ENCODE assay signal across 16 mouse cellular contexts in the genomic region with DNA sequence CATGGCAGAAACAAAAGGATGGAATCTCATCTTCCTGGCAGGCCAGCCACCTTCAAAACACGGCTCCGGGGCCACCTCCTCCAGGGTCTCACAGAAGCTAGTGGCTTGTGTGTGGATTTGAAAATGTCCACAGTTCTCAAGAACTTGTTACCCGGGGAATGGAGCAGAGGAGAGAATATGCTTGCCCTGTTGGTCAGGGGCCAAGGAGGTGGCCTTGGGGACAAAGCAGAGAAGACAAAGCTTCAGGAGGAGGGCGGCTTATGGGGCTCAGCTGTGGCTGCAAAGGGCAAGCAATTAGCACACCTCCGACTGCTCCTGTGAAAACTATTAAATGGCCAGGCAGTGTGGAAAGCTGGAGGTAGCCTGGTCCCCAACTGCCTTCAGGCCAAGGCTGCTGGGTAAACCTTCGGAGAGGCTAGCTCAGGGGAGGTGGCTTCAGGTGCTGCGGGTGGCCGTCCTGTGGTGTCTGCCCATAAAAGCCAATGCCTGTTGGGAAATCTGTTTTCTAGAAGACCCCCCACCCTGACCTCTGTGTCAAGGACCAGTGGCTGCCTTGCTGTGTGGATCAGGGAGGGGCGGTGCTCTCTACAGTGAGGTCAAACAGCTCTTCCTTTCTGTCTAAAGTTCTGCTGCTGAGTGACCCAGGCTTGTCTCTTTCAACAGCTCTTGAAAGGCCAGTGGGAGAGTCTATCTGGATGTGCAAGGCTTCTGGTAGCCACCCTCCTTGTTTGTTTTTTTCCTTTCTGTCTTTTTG. TPM values are rescaled to one million over a fixed set of nuclear protein-coding genes. Genes with fewer than 3 reads are reported as not detected.
DNase-seq lines count a peak whose midpoint lies in the region; ATAC-seq lines count a peak whose summit lies in the region.
"Had no signal": no experiment of that assay in that cellular context is flagged by ENCODE, and none has a peak within 500 bp of the region (broad histone marks: within the 10 kb centered on the region; RNA-seq: fewer than 3 reads in every experiment).

No protein-coding gene starts in this region.

- no peaks in the 10 kb centered on the region for H3K9me3 ChIP-seq in hindbrain, embryonic 11.5 days (ENCODE audit: control insufficient read depth, low read length)
- no peaks in the 10 kb centered on the region for H3K9me3 ChIP-seq in hindbrain, embryonic 16.5 days (ENCODE audit: control insufficient read depth, low read length)
- H3K9me3 ChIP-seq in limb, embryonic 10.5 days (replicated peaks), result no peaks in the 10 kb centered on the region
- H3K9me3 ChIP-seq: hindbrain, embryonic 12.5 days; liver, embryonic 15.5 days; stomach, embryonic 15.5 days had no signal

- no peak overlapping the region for H3K9ac ChIP-seq in hindbrain, embryonic 11.5 days (ENCODE audit: low read depth, low read length)
- H3K9ac ChIP-seq in hindbrain, embryonic 16.5 days (ENCODE audit: low read depth, low read length), result no peak overlapping the region
- H3K9ac ChIP-seq: hindbrain, embryonic 12.5 days; liver, embryonic 15.5 days; stomach, embryonic 15.5 days had no signal

- H3K27ac ChIP-seq in hindbrain, embryonic 11.5 days (ENCODE audit: low read depth, low read length), result 0 out of 2 replicates have a peak overlapping the region, but pooled peaks have one; percentile 7
- H3K27ac ChIP-seq in hindbrain, embryonic 16.5 days (ENCODE audit: low read depth, low read length), result no peak overlapping the region
- H3K27ac ChIP-seq in limb, embryonic 10.5 days, result peak overlapping the region; percentile 76
- H3K27ac ChIP-seq: liver, embryonic 15.5 days; stomach, embryonic 15.5 days had no signal

- 0 out of 2 replicates have a peak, but pooled peaks cover 4% of the 10 kb centered on the region for H3K4me1 ChIP-seq in hindbrain, embryonic 11.5 days (replicated peaks; ENCODE audit: control insufficient read depth, insufficient read depth, low read length)
- peaks cover 7% of the 10 kb centered on the region for H3K4me1 ChIP-seq in hindbrain, embryonic 16.5 days (ENCODE audit: control insufficient read depth, insufficient read depth, low read depth, low read length)
- H3K4me1 ChIP-seq in limb, embryonic 10.5 days, result peaks cover 55% of the 10 kb centered on the region

- ATAC-seq in hindbrain, embryonic 11.5 days (ENCODE audit: low FRiP score), result no peak
- no peak for ATAC-seq in hindbrain, embryonic 16.5 days
- ATAC-seq: intestine, postnatal 0 days had no signal

- H3K36me3 ChIP-seq in hindbrain, embryonic 11.5 days (ENCODE audit: control insufficient read depth, insufficient read depth, low read length), result no peaks in the 10 kb centered on the region
- H3K36me3 ChIP-seq in hindbrain, embryonic 16.5 days (ENCODE audit: control insufficient read depth, insufficient read depth, low read length), result no peaks in the 10 kb centered on the region
- peaks cover 4% of the 10 kb centered on the region; the same call in 1 of the 2 replicates for H3K36me3 ChIP-seq in limb, embryonic 10.5 days
- H3K36me3 ChIP-seq: hindbrain, embryonic 12.5 days; liver, embryonic 15.5 days; stomach, embryonic 15.5 days had no signal

- no peak overlapping the region for H3K4me2 ChIP-seq in hindbrain, embryonic 11.5 days (replicated peaks; ENCODE audit: low read depth, low read length)
- H3K4me2 ChIP-seq in hindbrain, embryonic 16.5 days (ENCODE audit: low read length), result no peak overlapping the region
- H3K4me2 ChIP-seq: hindbrain, embryonic 12.5 days; liver, embryonic 15.5 days; stomach, embryonic 15.5 days had no signal

- 47% methylated on average over 9 of the region's 9 CpGs for WGBS in hindbrain, embryonic 11.5 days
- 55% methylated on average over 9 of the region's 9 CpGs for WGBS in hindbrain, embryonic 16.5 days
- 66% methylated on average over 9 of the region's 9 CpGs for WGBS in limb, embryonic 10.5 days

- peak; percentile 48 to 73 for DNase-seq in adrenal gland, adult (ENCODE audit: inconsistent age in 2 of 2, low spot score in 1 of 2)
- no peak for DNase-seq in adrenal gland, adult 8-10 months
- peak; percentile 24 for DNase-seq in hindbrain, embryonic 11.5 days (ENCODE audit: low spot score)
- DNase-seq in NIH3T3 (ENCODE audit: low read depth), result peak; percentile 41
- DNase-seq in limb, embryonic 10.5 days (ENCODE audit: low spot score), result no peak
- no peak for DNase-seq in embryo, embryonic 9.5 days (ENCODE audit: extremely low spot score)
- DNase-seq in spleen, postnatal 10 days (ENCODE audit: low spot score in 2 of 2), result no peak
- DNase-seq: cerebellum, adult 9-11 months; kidney, postnatal 10 days; right cerebral cortex, postnatal 4 days; thymus, postnatal 14 days had no signal

- no peaks in the 10 kb centered on the region for H3K27me3 ChIP-seq in hindbrain, embryonic 11.5 days (ENCODE audit: control insufficient read depth, insufficient read depth, low read length)
- no peaks in the 10 kb centered on the region; the same call in 1 of the 2 replicates for H3K27me3 ChIP-seq in hindbrain, embryonic 16.5 days (replicated peaks; ENCODE audit: control insufficient read depth, insufficient read depth, low read length)
- H3K27me3 ChIP-seq in limb, embryonic 10.5 days (ENCODE audit: low read depth, poor library complexity, severe bottlenecking), result no peaks in the 10 kb centered on the region
- H3K27me3 ChIP-seq: liver, embryonic 15.5 days; stomach, embryonic 15.5 days had no signal

- H3K4me3 ChIP-seq in hindbrain, embryonic 11.5 days (ENCODE audit: low read depth, low read length), result no peak overlapping the region
- H3K4me3 ChIP-seq in hindbrain, embryonic 16.5 days (ENCODE audit: low read length), result no peak overlapping the region
- no peak overlapping the region for H3K4me3 ChIP-seq in limb, embryonic 10.5 days
- H3K4me3 ChIP-seq: hindbrain, embryonic 12.5 days; liver, embryonic 15.5 days; stomach, embryonic 15.5 days had no signal

RNA-seq across cellular contexts. Expression of gene Parvb, which starts 26.9 kb away (rescaled TPM):
- 10 to 100 TPM; 16.3 to 21.4 (median 19.9) TPM for total RNA-seq in adrenal gland, adult 8-10 months (2022)
- 9.4 and 9.5 TPM in 2 replicates for polyA plus RNA-seq in hindbrain, embryonic 11.5 days (2014; fragmentation: Nextera tagmentation; extraction: Ambion mirVana)
- 4.3 and 4.8 TPM in 2 replicates for polyA plus RNA-seq in hindbrain, embryonic 16.5 days (2015; fragmentation: Nextera tagmentation; extraction: Ambion mirVana)
- polyA plus RNA-seq in limb, embryonic 10.5 days (2016; fragmentation: Nextera tagmentation; extraction: Ambion mirVana), result 9.0 and 11.0 TPM in 2 replicates

Comparison
In these comparisons a context has a peak if more than half of its experiments do, and no peak if none do; other contexts are left out.
1. DNase-seq: peak in adrenal gland, adult (2 of 2), hindbrain, embryonic 11.5 days (single experiment) and NIH3T3 (single experiment); none in adrenal gland, adult 8-10 months (single experiment), limb, embryonic 10.5 days (single experiment), embryo, embryonic 9.5 days (single experiment) and spleen, postnatal 10 days (0 of 2).